Mouse (Mus musculus) forebrain, embryonic 16.5 days (tissue): ENCODE data around the gene Arnt2. TPM values are rescaled to one million over a fixed set of nuclear protein-coding genes. Genes with fewer than 3 reads are reported as not detected.

Experiments used
- polyA plus RNA-seq: library from polyadenylated mRNA; unstranded; fragments of >200 nt; fragmentation: Nextera tagmentation; extraction: Ambion mirVana; gene quantifications from 2 replicates; pipeline ENCODE4 v1.2.1, GENCODE M21; 2015

The Arnt2 gene
- polyA plus RNA-seq, 1 experiment from 2014 or later: 70.0 TPM

Other genes starting within 250 kb of the Arnt2 start
- 0.23 and 0.35 TPM in 2 replicates for gene Gm2115, start 118.8 kb upstream of the Arnt2 start, polyA plus RNA-seq
- 8.3 and 10.1 TPM in 2 replicates for gene Fah, start 196.5 kb upstream of the Arnt2 start, polyA plus RNA-seq